Mouse (Mus musculus) layer of hippocampus, adult 2 months (tissue): ENCODE measurements around the gene Gm10642. TPM values are rescaled to one million over a fixed set of nuclear protein-coding genes. Genes with fewer than 3 reads are reported as not detected.
A peak's percentile ranks its signal among the peaks of the same experiment; 100 is the strongest.

Source experiments
- DNase-seq, 2 experiments: peaks; one replicate each; pipeline ENCODE4 v3.0.0; 2022; ENCODE audit warnings: low spot score in 2 of 2
- H3K27ac ChIP-seq: fragments of 200-600 bp; 2 replicates; pipeline ENCODE4 v1.8.1; 2022
- H3K4me3 ChIP-seq: fragments of 200-600 bp; 2 replicates; pipeline ENCODE4 v1.8.1; 2022; ENCODE audit warnings: mild to moderate bottlenecking
- CTCF ChIP-seq: fragments of 200-600 bp; conservative IDR thresholded peaks from 2 replicates; pipeline ENCODE4 v1.8.1; 2022; ENCODE audit warnings: antibody characterized with exemption, mild to moderate bottlenecking, moderate library complexity
- total RNA-seq, 2 experiments: library from RNA; stranded (reverse); gene quantifications; 2 replicates each; pipeline ENCODE4 v1.2.3; 2021

Gm10642 gene
- total RNA-seq, 2 experiments from 2014 or later: 0.59 to 0.93 TPM

- Histone ChIP-seq H3K27ac (no peak overlapping the region), H3K4me3 (no peak overlapping the region)
- no peak for TF ChIP-seq CTCF
- DNase-seq: no peak
Observed at GRCm38 (mm10) chr9:70658266-70658665, 2.2 kb downstream of the Gm10642 start.

DNA sequence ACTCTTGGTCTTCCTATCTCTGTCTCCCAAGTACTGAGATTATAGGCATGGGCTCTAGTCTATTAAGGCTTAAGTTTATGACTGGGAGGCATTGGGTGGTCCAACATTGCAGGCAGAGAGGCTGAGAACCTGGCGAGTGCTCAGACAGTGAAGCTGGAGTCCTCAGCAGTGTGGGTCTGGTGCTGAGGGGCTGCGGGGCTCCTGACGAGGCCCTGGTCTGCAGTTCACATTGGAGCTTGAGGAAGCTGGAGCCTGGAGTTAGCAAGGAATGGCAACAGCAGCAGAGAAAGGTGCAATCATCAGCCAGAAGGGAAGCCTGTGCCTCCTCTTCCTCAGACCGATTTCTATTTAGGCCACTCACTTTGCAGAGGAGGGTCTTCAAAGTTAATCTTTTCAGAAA, 8.8 kb downstream of the Gm10642 start:
- DNase-seq: no peak
- no peak overlapping the region for H3K4me3 ChIP-seq
- TF ChIP-seq CTCF: no peak
- no peak overlapping the region for H3K27ac ChIP-seq

- no peak for TF ChIP-seq CTCF
- no peak overlapping the region for H3K4me3 ChIP-seq
Observed at GRCm38 (mm10) chr9:70665372-70666145, 9.5 kb downstream of the Gm10642 start.

GRCm38 (mm10) chr9:70666811-70667210, 10.8 kb downstream of the Gm10642 start:
- Histone ChIP-seq H3K4me3 (no peak overlapping the region), H3K27ac (no peak overlapping the region)
- no peak for TF ChIP-seq CTCF
- DNase-seq: no peak

More at GRCm38 (mm10) chr9:70665372-70666145, 9.5 kb downstream of the Gm10642 start:
- DNase-seq: no peak
- no peak overlapping the region for H3K27ac ChIP-seq

- DNase-seq: no peak
- TF ChIP-seq CTCF: peak; percentile 73
- no peak overlapping the region for H3K27ac ChIP-seq
- no peak overlapping the region for H3K4me3 ChIP-seq
Observed at GRCm38 (mm10) chr9:70668048-70668447, 12.0 kb downstream of the Gm10642 start.

DNA sequence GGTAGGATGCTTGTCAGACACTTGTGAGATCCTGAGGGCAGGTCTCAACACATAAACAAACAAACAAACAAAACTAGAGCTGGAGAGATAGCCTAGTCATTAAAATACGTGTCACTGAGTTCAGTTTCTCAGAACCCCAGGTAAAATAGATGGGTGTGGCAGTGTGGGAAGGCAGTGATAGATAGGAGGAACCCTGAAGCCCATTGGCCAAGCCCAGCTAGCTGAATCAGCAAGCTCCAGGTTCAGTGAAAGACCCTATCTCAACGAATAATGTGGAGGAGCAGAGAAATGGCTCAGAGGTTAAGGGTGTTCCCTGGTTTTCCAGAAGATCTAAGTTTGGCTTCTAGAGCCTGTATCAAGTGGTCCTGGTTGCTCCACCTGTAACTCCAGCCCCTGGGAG, 13.1 kb downstream of the Gm10642 start:
- TF ChIP-seq CTCF: no peak
- Histone ChIP-seq H3K4me3 (no peak overlapping the region), H3K27ac (no peak overlapping the region)
- DNase-seq: no peak

- H3K4me3 ChIP-seq: no peak overlapping the region
- no peak for DNase-seq
- no peak for TF ChIP-seq CTCF
- H3K27ac ChIP-seq: no peak overlapping the region
Observed at GRCm38 (mm10) chr9:70670381-70670780, 14.3 kb downstream of the Gm10642 start.

DNA sequence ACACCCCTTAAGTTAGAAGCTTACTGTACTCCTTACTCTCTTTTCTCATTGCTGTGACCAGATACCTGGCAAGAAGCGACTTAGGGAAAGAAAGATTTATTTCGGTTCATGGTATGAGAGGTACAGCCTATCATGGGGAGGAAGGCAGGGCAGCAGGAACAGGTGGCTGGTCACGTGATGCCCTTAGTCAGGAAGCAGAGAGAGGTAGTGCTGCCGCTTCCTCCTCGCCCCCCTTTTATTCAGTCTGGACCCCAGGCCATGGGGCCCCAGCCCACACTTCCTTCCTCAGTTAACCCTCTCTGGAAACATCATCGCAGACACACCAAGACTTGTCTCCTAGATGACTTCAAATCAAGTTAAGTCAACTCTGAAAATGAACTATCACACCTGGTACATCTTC, 15.2 kb downstream of the Gm10642 start:
- H3K27ac ChIP-seq: no peak overlapping the region
- TF ChIP-seq CTCF: no peak
- H3K4me3 ChIP-seq: no peak overlapping the region
- DNase-seq: no peak

- TF ChIP-seq CTCF: peak; percentile 74
- Histone ChIP-seq H3K4me3 (no peak overlapping the region), H3K27ac (no peak overlapping the region)
- DNase-seq: no peak
Observed at GRCm38 (mm10) chr9:70671772-70672579, 15.9 kb downstream of the Gm10642 start.

DNA sequence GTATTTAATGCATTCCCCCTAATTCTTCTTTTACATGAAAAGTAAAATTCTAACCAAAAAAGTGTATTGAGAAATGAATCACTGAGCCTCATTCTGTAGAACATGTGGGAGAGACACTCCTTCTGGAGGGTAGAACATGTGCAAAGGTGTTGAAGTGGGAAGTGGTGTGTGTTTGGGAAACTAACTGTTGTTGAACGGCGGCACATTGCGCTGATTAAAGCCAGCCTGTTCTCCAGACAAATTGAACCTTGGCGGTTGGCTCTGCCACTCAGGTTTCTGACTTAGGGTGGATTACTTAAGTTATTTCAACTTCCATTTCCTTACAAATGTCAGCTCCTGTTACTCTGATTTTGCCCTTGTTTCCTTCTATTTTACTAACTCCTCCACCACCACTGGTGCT, 17.6 kb downstream of the Gm10642 start:
- DNase-seq: no peak
- no peak for TF ChIP-seq CTCF
- H3K27ac ChIP-seq: no peak overlapping the region
- no peak overlapping the region for H3K4me3 ChIP-seq

- no peak for DNase-seq
- Histone ChIP-seq H3K27ac (no peak overlapping the region), H3K4me3 (no peak overlapping the region)
- no peak for TF ChIP-seq CTCF
Observed at GRCm38 (mm10) chr9:70675117-70675516, 19.1 kb downstream of the Gm10642 start.

- Histone ChIP-seq H3K27ac (no peak overlapping the region), H3K4me3 (no peak overlapping the region)
- DNase-seq: no peak
- TF ChIP-seq CTCF: peak; percentile 30; the same call in 1 of the 2 replicates
Observed at GRCm38 (mm10) chr9:70675961-70676360, 19.9 kb downstream of the Gm10642 start.

GRCm38 (mm10) chr9:70678682-70679131, 22.7 kb downstream of the Gm10642 start, which contains the start of gene Adam10:
Gene Adam10 (plus strand): TSS chr9:70678997.
- H3K27ac ChIP-seq: peak within 1 kb of the TSS; percentile 96
- TF ChIP-seq CTCF: no peak
- peak; percentile 98 to 99 for DNase-seq
- H3K4me3 ChIP-seq: peak within 1 kb of the TSS; percentile 96
